Mouse (Mus musculus) forebrain, embryonic 15.5 days (tissue): ENCODE results near the gene Igf2bp3. TPM values are rescaled to one million over a fixed set of nuclear protein-coding genes. Genes with fewer than 3 reads are reported as not detected.

Experiments used
- ATAC-seq: fragments of 200-750 bp; cut with Nextera tagmentation; replicated peaks from 2 replicates; pipeline ENCODE4 v1.8.0; 2017; ENCODE audit warnings: mild to moderate bottlenecking, moderate TSS enrichment, moderate library complexity
- H3K27ac ChIP-seq: fragments of 300-500 bp; sonication (generic); replicated peaks from 2 replicates; pipeline ENCODE4 v1.5.1; 2015; ENCODE audit warnings: mild to moderate bottlenecking, inconsistent platforms
- H3K27me3 ChIP-seq: fragments of 300-500 bp; sonication (generic); 2 replicates; pipeline ENCODE4 v1.6.1; 2015; ENCODE audit warnings: inconsistent platforms
- H3K36me3 ChIP-seq: fragments of 300-500 bp; sonication (generic); 2 replicates; pipeline ENCODE4 v1.6.1; 2015; ENCODE audit warnings: mild to moderate bottlenecking, inconsistent platforms
- H3K4me1 ChIP-seq: fragments of 300-500 bp; sonication (generic); 2 replicates; pipeline ENCODE4 v1.6.1; 2015; ENCODE audit warnings: inconsistent platforms
- H3K4me2 ChIP-seq: fragments of 300-500 bp; sonication (generic); replicated peaks from 2 replicates; pipeline ENCODE4 v1.6.1; 2015; ENCODE audit warnings: mild to moderate bottlenecking, inconsistent platforms
- H3K4me3 ChIP-seq: fragments of 300-500 bp; sonication (generic); 2 replicates; pipeline ENCODE4 v1.5.1; 2015; ENCODE audit warnings: mild to moderate bottlenecking, inconsistent platforms
- H3K9ac ChIP-seq: fragments of 300-500 bp; sonication (generic); replicated peaks from 2 replicates; pipeline ENCODE4 v1.6.1; 2015; ENCODE audit warnings: mild to moderate bottlenecking, inconsistent platforms
- H3K9me3 ChIP-seq: fragments of 300-500 bp; sonication (generic); 2 replicates; pipeline ENCODE4 v1.6.1; 2016; ENCODE audit warnings: inconsistent platforms
- WGBS: fragments of 180-500 bp; shearing (Covaris S2); methylation state at CpG from one replicate; pipeline ENCODE4 v1.1.7; 2015; ENCODE audit warnings: mixed read lengths; 5-methylcytosine and 5-hydroxymethylcytosine counted together
- polyA plus RNA-seq: library from polyadenylated mRNA; unstranded; fragments of >200 nt; fragmentation: Nextera tagmentation; extraction: Ambion mirVana; gene quantifications from 2 replicates; pipeline ENCODE4 v1.2.1, GENCODE M21; 2015

Igf2bp3 gene
- polyA plus RNA-seq, 1 experiment from 2014 or later = 36.5 TPM

DNA sequence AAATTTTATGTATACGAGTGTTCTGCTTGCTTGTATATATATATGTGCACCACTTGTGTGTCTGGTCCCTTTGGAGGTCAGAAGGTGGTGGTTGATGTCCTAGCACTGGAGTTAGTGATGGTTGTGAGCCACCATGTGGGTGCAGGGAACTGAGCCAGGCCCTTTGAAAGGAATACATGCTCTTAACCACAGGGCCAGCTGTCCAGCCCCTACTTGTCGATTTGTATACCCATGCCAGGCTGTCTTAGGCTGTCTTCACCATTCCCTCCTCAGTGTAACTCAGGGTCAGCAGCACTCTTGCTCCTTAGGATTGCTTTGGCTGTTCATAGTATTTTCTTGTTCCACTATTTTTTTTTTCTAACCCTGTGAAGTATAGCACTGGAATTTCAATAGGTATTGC lies 136.9 kb downstream of the Igf2bp3 start:
- no peak overlapping the region for H3K9ac ChIP-seq
- H3K4me2 ChIP-seq = no peak overlapping the region
- ATAC-seq = no peak
- WGBS = 81% methylated on average over 2 of the region's 2 CpGs
- no peaks in the 10 kb centered on the region for H3K27me3 ChIP-seq
- H3K27ac ChIP-seq = no peak overlapping the region
- peaks cover 27% of the 10 kb centered on the region for H3K4me1 ChIP-seq
- no peaks in the 10 kb centered on the region for H3K36me3 ChIP-seq
- H3K9me3 ChIP-seq = no peaks in the 10 kb centered on the region
- no peak overlapping the region for H3K4me3 ChIP-seq

DNA sequence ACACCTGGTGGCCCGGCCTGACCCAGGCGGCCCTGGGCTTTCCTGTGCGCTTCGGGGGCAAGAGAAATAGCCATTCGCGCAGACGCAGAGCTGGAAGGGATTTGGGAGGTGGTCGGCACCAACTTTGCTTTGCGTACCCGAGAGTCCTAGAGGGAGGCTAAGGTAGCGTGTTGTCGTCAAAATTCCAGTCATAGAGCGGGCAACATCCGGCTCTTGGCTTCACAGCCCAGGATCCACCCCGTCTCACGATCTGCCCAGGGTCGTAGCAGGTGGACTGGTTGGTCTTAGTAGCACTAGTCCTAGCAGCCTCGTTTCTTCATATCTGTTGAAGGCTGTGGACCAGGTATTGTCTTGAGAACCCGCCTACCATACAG lies 140.7 kb downstream of the Igf2bp3 start:
- Histone ChIP-seq H3K4me3 (peak overlapping the region; percentile 95), H3K9ac (peak overlapping the region; percentile 88), H3K4me2 (peak overlapping the region; percentile 79), H3K36me3 (no peaks in the 10 kb centered on the region), H3K9me3 (no peaks in the 10 kb centered on the region), H3K27me3 (no peaks in the 10 kb centered on the region), H3K27ac (peak overlapping the region; percentile 84), H3K4me1 (peaks cover 27% of the 10 kb centered on the region)
- 2% methylated on average over 19 of the region's 19 CpGs for WGBS
- ATAC-seq = peak; percentile 71

DNA sequence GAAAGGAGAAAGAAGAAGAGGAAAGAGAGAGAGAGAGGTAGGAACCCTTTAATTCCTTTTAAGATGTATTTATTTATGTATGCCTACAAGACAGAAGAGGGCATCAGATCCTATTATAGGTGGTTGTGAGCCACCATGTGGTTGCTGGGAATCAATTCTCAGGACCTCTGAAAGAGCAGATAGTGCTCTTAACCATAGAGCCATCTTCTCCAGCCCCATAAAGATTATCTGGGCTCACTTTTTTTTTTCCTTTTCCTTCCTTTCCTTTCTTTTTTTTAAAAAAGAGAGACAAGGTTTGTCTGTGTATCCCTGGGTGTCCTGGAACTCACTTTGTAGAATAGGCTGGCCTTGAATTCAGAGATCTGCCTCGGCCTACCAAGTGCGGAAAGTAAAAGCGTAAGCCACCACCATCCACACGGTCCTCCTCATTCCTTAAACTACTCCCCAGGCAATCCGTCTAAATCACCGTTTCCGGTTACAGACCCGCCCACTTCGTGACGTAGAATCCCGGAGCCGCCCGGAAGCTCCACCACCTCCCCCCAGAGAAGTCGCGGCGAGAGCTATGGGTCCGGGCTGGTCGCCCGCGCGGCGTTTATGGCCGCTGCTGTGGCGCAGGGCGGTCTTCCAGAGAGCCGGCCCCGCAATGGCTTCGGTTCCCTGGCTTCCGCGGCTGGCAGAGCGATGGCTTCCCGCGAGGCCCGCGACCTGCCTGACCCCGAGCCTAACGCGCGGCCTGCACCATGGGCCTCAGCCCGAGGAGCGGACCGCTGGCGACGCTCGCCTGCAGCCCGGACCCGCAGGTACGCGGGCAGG lies 141.2 kb downstream of the Igf2bp3 start, which contains the start of gene Malsu1:
Malsu1 (plus strand) TSS at position 492 of the 813 bp plus-strand sequence.
- under 1% methylated on average over 49 of the region's 49 CpGs for WGBS
- Histone ChIP-seq H3K4me1 (peaks cover 27% of the 10 kb centered on the region), H3K4me3 (peak within 1 kb of the TSS; percentile 95), H3K27me3 (no peaks in the 10 kb centered on the region), H3K36me3 (no peaks in the 10 kb centered on the region), H3K9ac (peak within 1 kb of the TSS; percentile 88), H3K4me2 (peak within 1 kb of the TSS; percentile 79), H3K9me3 (no peaks in the 10 kb centered on the region), H3K27ac (peak within 1 kb of the TSS; percentile 84)
- ATAC-seq = peak; percentile 99

DNA sequence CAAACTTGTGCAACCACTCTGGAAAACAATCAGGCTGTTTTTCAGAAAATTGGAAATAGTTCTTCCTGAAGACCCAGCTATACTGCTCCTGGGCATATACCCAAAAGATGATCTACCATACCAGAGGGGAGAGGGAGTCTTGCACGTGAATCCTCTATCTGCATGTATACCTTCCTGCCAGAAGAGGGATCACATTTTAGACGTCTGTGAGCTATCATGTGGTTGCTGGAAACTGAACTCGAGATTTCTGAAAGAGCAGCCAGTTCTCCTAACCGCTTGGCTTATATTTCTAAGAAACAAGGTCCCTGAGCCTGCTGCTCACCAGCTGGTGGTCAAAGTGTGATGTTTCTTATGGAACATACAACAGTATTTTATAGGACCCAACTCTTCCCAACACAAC lies 146.4 kb downstream of the Igf2bp3 start:
- Histone ChIP-seq H3K9me3 (no peaks in the 10 kb centered on the region), H3K4me2 (no peak overlapping the region), H3K36me3 (no peaks in the 10 kb centered on the region), H3K27me3 (no peaks in the 10 kb centered on the region), H3K4me1 (peaks cover 4% of the 10 kb centered on the region; the same call in 1 of the 2 replicates), H3K4me3 (no peak overlapping the region), H3K9ac (no peak overlapping the region), H3K27ac (no peak overlapping the region)
- ATAC-seq = no peak
- 45% methylated on average over 3 of the region's 4 CpGs for WGBS

DNA sequence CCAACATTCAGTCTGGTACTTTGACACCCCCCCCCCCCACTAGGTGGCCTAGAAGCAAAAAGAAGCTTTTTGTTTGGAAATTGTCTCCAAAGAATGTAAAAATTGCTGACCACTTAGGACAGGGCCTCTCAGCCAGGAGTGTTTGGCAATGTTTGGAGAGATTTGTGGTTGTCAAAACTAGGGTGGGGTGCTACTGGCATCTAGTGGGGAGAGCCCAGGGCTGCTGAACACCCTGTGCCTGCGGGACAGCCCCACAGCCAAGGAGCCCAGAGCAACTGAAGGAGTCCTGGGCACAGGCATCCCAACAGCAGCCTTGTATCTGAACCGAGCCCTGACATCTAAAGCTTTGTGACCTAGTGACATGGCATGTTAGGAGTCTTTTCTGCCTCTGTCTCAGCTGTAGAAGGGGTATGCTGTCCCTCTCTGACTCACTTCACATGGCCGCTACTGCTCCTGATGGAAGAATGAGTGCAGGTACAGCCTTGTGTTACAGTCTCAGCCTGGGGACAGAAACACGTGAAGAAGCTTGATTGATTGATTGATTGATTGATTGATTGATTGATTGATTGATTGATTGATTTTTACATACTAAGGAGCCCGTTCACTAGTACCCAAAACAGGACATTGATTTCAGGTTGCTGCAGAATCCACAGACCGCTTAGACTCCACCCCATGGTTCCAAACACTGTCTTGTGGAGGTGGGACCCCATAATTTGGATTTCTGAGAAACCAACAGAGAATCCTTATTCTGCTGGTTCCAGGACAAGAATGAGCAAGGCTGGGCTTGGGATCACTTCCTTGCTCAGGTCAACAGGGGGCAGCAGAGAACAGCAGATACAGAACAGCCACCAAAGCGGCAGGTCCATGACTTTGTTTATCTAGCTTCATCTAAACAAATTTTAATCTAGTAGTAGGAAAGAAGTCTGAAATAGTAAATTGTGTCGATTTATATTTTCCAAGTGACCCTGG lies 157.4 kb downstream of the Igf2bp3 start:
- Histone ChIP-seq H3K4me3 (no peak overlapping the region), H3K9me3 (no peaks in the 10 kb centered on the region), H3K9ac (no peak overlapping the region), H3K4me1 (peaks cover 5% of the 10 kb centered on the region; the same call in 1 of the 2 replicates), H3K4me2 (no peak overlapping the region), H3K27ac (no peak overlapping the region), H3K36me3 (no peaks in the 10 kb centered on the region), H3K27me3 (no peaks in the 10 kb centered on the region)
- WGBS = 38% methylated on average over 8 of the region's 8 CpGs
- ATAC-seq = peak; percentile 38

DNA sequence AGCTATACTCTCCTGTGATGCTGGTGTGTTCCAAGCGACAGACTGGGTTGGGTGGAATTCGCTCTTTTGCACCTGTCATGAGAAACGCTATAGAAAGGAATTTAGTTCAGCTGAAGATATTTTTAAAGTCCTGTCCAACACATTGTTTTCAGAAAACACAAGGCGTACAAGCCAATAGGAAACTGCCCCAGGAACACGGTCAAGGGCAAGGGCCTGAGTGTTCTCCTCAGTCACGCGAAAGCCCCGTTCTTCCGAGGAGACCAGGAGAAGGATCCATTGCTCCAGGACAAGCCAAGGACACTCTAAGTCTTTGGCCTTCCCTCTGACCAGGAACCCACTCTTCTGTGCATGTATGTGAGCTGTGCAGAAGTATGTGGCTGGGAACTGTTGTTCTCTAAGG lies 158.7 kb downstream of the Igf2bp3 start:
- Histone ChIP-seq H3K4me2 (no peak overlapping the region), H3K4me1 (peaks cover 5% of the 10 kb centered on the region; the same call in 1 of the 2 replicates), H3K9ac (no peak overlapping the region), H3K4me3 (no peak overlapping the region), H3K27me3 (no peaks in the 10 kb centered on the region), H3K36me3 (no peaks in the 10 kb centered on the region), H3K27ac (no peak overlapping the region), H3K9me3 (no peaks in the 10 kb centered on the region)
- ATAC-seq = no peak
- 61% methylated on average over 9 of the region's 9 CpGs for WGBS

DNA sequence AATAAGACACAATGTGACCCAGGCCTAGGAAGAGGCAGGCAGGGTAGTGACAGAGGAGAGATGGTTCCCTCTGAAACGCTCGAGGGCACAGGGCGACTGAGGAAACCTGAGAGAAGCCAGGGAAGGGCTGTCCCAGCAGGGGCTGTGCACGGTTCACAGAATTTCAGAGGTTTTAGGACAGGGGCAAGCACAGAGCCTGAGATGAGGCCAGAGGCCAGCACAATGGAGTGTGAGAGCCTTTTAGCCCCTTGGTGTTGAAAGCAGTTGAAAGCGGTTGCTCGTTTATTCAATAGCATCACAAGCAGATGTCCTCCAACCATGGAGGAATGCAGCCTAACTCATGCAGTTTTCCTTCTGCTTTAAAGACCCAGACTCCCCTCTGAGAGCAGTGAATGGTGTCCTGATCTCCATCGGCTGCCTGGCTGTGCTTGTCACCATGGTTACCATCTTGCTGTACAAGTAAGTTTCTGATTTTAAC lies 159.5 kb downstream of the Igf2bp3 start:
- no peaks in the 10 kb centered on the region for H3K36me3 ChIP-seq
- H3K9me3 ChIP-seq = no peaks in the 10 kb centered on the region
- no peaks in the 10 kb centered on the region for H3K27me3 ChIP-seq
- H3K4me2 ChIP-seq = no peak overlapping the region
- peaks cover 5% of the 10 kb centered on the region; the same call in 1 of the 2 replicates for H3K4me1 ChIP-seq
- no peak overlapping the region for H3K9ac ChIP-seq
- no peak overlapping the region for H3K4me3 ChIP-seq
- H3K27ac ChIP-seq = peak overlapping the region; percentile 31
- ATAC-seq = peak; percentile 56
- WGBS = 5% methylated on average over 7 of the region's 7 CpGs

DNA sequence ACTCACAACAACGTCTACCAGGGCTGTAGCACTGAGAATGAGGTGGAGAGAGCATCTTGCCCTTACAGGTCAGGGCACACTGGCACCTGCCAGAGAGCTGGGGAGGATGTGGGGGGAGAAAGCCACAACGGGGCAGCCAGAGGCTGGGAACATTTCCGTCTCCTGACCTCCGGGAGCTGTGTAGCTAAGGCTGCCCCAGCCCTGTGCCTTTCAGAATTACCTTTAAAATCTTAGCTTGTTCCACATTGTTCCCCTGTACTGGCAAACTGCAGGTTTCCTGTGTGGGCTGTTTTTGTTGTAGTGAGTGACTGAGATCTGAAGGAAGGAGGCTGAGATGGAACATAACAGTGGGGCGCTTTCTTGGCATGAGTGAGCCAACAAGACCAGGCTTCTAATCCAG lies 162.6 kb downstream of the Igf2bp3 start:
- Histone ChIP-seq H3K9ac (no peak overlapping the region), H3K4me1 (peaks cover 5% of the 10 kb centered on the region; the same call in 1 of the 2 replicates), H3K9me3 (no peaks in the 10 kb centered on the region), H3K4me2 (no peak overlapping the region), H3K27me3 (no peaks in the 10 kb centered on the region), H3K4me3 (no peak overlapping the region), H3K27ac (no peak overlapping the region), H3K36me3 (no peaks in the 10 kb centered on the region)
- 73% methylated on average over 5 of the region's 5 CpGs for whole genome bisulfite sequencing
- ATAC-seq = no peak

DNA sequence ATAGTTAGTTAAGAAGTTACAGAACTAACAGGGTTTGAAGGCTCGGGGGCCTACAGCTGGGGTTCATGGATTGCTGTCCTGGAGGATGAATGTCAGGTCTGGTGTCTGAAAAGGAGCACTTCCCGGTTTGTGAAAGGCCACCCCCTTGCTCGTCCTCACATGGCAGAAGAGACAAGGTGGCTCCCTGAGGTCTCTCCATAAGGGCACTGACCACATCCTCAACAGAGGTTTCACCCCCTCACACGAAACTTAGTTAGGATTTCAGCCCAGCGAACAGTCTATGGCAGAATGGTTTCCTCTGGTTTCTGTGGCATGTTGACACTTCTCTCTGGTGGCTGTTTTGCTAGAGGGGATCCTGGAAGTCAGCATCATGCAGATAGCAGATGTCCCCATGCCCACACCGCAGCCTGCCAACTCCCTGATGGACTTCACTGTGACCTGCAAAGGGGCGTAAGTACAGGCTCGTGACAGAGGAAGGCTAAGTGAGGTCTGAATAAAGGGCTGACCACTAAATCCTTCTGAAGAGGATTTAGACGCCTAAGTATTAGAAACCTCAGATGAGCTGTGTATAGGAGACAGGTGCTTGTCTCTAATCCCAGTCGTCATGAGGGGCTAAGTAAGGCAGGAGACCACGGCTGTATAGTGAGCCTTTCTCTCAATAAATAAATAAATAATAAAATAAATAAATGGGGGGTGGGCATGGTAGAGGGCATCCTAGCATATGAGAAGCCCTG lies 163.9 kb downstream of the Igf2bp3 start:
- peaks cover 5% of the 10 kb centered on the region; the same call in 1 of the 2 replicates for H3K4me1 ChIP-seq
- H3K27ac ChIP-seq = no peak overlapping the region
- H3K9me3 ChIP-seq = no peaks in the 10 kb centered on the region
- no peaks in the 10 kb centered on the region for H3K27me3 ChIP-seq
- no peak overlapping the region for H3K4me3 ChIP-seq
- no peak overlapping the region for H3K4me2 ChIP-seq
- H3K36me3 ChIP-seq = no peaks in the 10 kb centered on the region
- ATAC-seq = no peak
- no peak overlapping the region for H3K9ac ChIP-seq
- WGBS = 51% methylated on average over 11 of the region's 11 CpGs

DNA sequence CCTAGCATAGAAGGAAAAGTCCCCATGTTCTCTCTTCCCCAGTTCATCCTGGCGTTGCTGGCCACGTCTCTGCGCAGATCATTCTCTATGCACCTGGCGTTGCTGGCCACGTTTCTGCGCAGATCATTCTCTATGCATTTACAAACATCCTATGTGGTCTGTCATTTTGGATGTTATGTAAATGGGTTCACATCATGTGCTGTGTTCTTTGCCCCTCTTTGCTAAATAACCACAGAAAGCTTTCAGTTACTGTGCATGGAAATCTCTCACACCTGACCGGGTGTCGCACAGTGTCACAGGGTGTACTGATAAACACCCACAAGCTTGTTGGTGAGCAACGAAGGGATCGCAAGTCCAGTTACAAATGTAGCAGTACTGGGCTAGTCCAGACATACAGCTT lies 166.4 kb downstream of the Igf2bp3 start:
- Histone ChIP-seq H3K27ac (no peak overlapping the region), H3K27me3 (no peaks in the 10 kb centered on the region), H3K9ac (no peak overlapping the region), H3K36me3 (no peaks in the 10 kb centered on the region), H3K4me1 (no peaks in the 10 kb centered on the region), H3K4me2 (no peak overlapping the region), H3K4me3 (no peak overlapping the region), H3K9me3 (no peaks in the 10 kb centered on the region)
- ATAC-seq = no peak
- WGBS = 89% methylated on average over 10 of the region's 10 CpGs

DNA sequence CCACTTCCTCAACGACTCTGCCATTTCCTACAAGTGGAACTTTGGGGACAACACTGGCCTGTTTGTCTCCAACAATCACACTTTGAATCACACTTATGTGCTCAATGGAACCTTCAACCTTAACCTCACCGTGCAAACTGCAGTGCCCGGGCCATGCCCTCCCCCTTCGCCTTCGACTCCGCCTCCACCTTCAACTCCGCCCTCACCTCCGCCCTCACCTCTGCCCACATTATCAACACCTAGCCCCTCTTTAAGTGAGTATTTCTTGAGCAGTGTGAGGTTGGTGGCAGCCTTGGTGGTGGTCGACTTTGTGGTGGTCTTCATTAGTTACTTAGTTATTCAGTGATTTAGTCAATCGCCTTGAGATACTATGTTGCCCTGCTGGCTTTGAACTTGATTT lies 166.9 kb downstream of the Igf2bp3 start:
- ATAC-seq = no peak
- Histone ChIP-seq H3K9me3 (no peaks in the 10 kb centered on the region), H3K9ac (no peak overlapping the region), H3K4me2 (no peak overlapping the region), H3K4me3 (no peak overlapping the region), H3K36me3 (no peaks in the 10 kb centered on the region), H3K27me3 (no peaks in the 10 kb centered on the region), H3K4me1 (no peaks in the 10 kb centered on the region), H3K27ac (no peak overlapping the region)
- 83% methylated on average over 10 of the region's 10 CpGs for WGBS
